Mouse (Mus musculus) naive thymus-derived CD4-positive, alpha-beta T cell, adult 2 months (primary cell): ENCODE data around the gene Mob3b.
A peak's percentile ranks its signal among the peaks of the same experiment; 100 is the strongest.

Experiments
- DNase-seq: peaks from one replicate; pipeline ENCODE4 v3.0.0-alpha.2; 2011; ENCODE audit warnings: low read depth

The Mob3b gene

DNA sequence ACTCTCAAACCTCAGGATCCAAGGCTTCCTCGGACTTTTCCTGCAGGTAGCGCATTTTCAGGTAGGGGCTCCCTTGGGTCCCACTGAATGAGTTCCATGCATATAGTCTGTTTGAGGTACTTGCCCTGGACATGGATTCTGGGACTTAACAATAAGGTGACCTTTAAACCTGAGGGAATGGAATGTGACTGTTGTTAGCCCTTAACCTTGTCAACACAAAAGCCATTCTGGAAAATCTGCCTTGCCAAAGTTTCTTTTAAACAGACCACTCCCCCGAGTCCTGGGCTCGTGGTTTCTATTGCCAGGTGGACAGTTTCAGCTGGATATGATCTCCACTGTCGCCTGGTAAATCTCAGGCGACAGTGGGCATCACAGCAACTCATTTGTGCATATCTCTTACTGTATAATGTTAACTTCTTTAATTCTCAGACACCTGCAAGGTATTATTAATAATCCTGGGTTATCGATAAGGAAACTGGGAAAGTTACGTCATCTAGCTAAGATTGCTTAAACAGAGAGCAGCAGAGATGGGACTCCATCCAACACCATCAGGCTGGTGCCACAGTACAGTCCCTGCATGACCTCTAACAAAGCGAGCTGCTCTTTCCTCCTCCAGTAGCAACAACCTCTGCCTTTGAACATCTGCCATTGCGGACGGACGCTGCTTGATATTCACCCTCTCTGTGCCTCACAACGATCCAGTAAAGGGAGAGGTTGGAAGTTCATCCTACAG is 43.6 kb downstream of the Mob3b start:
- DNase-seq, result no peak

DNA sequence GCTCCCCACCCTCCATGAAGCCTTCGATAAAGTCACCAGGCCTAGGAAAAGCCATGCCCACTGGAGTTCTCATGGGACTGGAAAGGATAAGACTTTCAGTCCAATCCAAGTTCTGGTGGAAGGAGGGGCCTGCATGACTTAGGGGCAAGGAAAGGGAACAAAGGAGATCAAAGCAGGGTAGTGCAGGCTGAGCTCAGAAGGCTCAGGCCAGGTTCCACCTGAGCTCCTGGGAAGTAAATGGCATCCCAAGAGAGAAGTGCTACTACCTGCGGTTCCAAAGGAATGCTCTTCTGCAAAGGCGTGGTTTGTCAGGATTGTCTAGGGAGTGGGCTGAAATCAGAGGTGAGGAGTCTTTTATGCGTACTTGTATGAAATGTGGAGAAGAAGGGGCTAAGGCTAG is 44.8 kb downstream of the Mob3b start:
- DNase-seq, result no peak

- no peak for DNase-seq
Observed at GRCm38 (mm10) chr4:35105115-35105773, 52.0 kb downstream of the Mob3b start.

- DNase-seq, result no peak
Observed at GRCm38 (mm10) chr4:35101201-35101600, 56.1 kb downstream of the Mob3b start.

DNA sequence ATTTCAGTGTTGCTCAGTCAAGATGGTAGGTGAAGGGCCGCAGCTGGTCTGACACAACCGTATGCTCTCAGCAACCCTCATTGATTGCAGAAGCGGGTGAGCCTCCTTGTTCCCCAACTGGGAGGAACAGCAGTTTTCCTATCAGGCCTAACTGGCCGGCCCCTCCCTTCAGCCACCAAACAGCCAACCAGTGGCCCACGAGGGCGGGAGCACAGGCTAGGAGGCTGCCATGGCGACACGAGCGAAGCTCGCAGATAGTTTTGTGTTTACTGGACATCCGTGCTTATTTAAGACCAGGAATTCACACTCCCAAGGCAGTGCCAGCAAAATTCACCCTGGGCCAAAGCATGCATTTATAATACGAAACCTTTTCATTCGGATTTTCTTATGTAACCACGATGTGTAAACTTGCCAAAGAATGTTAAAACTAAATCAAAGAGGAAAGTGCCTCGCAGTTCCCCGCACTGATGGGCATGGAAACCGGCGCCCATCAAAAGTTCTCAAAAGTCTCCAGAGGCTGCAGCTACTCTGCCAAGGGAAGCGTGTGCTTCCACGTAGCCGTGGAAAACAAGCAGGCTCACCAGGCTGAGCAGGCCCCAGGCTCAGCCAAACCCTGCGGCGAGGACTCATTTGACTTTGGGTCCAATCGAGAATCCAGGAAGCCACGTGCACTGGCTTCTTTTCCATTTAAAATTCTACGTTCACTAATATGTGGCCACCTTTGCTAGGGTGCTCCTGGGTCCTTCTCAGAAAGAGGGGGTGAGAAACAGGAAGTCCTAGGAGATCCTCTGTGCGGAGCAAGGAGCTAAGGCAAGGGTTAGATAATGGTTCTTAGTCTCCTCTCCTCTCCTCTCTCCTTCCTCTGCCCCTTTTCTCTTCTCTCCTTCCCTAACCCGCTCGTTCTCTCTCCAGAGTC is 57.2 kb downstream of the Mob3b start:
- peak; percentile 46 for DNase-seq

GRCm38 (mm10) chr4:35099210-35099864 is 57.9 kb downstream of the Mob3b start:
- DNase-seq, result no peak

- DNase-seq, result no peak
Observed at GRCm38 (mm10) chr4:35098552-35098951, 58.7 kb downstream of the Mob3b start.

GRCm38 (mm10) chr4:35096226-35097175 is 60.8 kb downstream of the Mob3b start:
- peak; percentile 83 for DNase-seq

DNA sequence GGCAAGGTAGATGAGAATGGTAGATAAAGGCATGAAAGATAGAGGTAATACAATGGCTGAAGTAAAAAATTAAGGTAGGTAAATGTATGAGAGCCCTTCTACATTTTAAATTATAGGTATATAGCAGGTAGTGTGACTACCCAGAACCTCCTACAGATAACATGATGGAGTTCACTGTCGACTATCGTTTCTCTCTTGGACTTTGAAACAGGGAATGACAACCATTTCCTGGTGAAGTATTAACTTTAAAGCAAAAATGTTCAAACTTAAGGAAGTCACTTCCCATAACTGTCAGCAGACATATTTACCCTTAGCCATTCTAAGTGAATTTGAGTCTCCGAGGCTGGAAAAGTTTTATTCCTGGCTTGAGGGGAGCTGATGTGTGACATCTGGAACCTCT is 64.8 kb downstream of the Mob3b start:
- no peak for DNase-seq

- DNase-seq, result no peak
Observed at GRCm38 (mm10) chr4:35091157-35091784, 66.0 kb downstream of the Mob3b start.

- no peak for DNase-seq
Observed at GRCm38 (mm10) chr4:35089321-35090316, 67.7 kb downstream of the Mob3b start.

- no peak for DNase-seq
Observed at GRCm38 (mm10) chr4:35086067-35086700, 71.1 kb downstream of the Mob3b start.

GRCm38 (mm10) chr4:35084060-35084459 is 73.2 kb downstream of the Mob3b start:
- no peak for DNase-seq

DNA sequence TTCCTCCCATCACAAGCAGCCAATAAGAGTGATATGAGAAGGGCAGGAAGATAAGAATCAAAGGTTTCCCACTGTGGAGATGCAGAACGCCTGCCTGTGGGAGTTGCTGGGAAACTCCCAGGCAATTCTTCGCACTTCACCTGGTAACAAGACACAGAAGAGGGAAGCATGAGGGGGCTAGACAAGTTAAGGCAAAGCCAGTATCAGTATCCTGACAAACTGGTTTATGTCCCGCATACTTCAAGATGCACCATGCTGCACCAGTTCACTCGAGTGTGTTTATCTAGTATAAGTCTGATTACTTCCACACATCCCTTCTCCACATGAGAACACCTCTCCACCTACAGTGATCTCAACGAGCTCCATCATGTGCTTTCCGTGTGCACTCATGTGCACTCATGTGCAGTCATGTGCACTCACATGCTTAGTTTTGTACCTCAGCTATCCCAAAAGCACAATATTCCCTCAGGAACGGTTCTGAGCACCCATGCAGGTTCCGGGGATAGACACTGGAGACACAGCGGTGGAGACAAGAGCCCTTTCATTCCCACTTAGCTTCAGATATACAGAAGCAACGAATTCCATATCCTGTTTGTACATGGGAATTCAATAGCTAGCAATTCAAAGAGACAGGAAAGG is 74.7 kb downstream of the Mob3b start:
- DNase-seq, result no peak

DNA sequence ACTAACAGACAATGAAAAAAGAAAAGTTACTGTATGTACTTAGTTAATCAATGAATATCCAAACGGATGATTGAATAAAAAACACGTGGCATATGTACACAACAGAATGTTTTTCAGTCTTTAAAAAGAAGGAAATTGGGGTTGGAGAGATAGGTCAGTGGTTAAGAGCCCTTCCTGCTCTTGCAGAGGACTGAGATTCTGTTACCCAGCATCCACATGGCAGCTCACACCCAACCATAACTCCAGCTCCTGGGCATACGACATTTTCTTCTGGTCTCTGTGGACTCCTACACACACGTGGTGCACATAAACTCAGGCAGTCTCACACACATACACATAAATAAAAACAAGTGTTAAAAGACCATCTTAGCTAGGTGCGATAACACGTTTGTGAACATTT is 77.0 kb downstream of the Mob3b start:
- no peak for DNase-seq

GRCm38 (mm10) chr4:35068739-35069138 is 88.5 kb downstream of the Mob3b start:
- DNase-seq, result no peak

DNA sequence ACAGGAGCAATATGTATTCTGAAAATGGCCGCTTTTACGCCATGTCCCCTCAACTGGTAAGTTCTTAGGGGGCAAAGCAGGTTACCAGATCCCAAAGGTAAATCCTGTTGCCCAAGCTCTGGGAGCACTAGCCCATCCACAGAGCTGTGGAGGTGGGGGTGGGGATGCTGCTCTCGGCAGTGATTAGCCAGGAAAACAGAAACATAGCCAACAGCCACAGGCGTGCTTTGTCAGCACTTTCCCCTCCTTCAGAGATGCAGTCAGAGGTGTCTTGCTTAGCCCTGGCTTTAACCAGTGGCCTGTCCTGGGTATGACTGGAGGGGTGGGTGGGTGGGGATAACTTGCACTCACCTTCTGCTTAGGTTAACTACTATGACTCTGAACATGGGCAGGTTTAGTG is 91.1 kb downstream of the Mob3b start:
- DNase-seq, result no peak
